Mouse (Mus musculus): ENCODE measurements around the gene Batf. TPM values are rescaled to one million over a fixed set of nuclear protein-coding genes. Genes with fewer than 3 reads are reported as not detected.

Gene Batf
- polyA plus RNA-seq (2012; rRNA removed) = 3.6 and 3.9 TPM in 2 replicates

DNA sequence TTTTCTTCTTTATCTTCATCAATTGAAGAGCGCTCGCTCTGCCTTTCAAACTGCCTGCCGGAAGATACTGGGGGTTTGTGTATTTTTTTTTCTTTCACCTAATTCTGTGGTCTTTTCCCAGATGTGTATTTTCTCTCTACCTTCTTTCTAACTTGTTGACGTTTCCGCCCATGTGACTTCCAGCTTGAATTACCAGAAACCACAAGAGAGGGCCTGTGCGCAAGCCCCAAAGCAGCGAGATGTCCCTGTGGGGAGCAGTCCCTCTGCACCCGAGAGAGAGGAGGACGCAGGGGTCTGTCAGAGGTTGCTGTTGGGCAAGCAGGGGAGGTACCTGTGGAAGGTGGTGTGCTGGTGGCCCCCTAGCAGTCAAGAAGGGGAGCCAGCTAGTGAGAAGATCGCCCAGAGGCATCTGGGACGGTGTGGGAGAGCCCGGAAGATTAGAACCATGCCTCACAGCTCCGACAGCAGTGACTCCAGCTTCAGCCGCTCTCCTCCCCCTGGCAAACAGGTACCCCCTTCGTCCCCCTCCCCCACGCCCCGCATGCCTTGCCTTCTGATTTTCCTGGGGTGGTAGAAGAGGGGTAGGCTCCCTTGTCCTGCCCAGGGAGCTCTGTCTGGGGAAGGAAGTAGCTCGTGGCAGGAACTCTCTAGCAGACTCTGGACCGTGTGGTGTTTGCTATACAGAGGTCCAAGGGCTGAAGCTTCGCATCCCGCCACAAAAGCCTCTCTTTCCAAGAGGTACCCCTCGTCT, at the start of gene Batf:
Batf (plus strand) TSS at position 204 of the 751 bp plus-strand sequence.

DNA sequence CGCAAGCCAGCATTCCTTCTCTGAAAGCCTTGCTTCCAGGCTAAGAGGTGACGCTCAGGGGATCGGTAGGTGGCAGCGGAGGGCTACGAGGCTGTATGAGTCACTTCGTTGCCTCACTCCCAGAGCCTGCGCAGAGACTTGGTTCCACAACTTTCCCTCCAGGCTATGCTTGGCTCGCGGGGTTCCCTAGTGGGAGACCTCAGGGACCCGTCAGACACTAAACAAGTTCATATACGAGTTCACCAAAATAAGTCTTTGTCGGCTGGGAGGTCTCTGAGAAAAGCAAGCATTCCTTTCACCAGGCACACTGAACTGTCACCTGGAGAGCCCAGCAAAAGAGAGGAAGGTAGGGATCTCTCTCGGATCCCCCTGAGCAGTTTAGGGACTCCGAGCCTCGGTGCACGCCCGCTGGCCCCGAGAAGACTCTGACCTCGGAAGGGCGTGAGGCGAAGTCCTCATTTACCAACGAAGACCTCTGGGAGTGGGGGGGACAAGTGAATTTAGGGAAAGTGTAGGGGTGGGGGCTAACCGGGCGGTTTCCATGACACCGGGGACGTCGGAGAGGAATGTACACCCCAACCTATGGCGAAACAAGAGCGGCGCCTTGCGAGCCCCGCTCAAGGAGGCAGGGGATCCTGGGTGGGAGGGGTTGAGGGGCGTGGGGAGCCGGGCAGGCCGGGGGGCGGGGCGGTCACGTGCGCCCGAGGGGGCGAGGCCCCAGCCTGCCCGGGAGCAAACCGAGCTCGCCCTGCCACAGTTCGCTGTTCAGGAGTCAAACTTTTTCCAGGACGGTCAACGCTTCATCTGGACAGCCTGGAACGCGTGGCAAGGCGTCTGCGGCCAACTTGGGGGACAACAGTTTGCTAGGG, 59.6 kb downstream of the Batf start, which contains the start of gene Flvcr2:
Flvcr2 (plus strand) TSS at position 713 of the 869 bp plus-strand sequence.

Other genes with a start within 250 kb of the Batf start
- 1.1 and 1.8 TPM in 2 replicates for gene Fos, start 212.8 kb upstream of the Batf start, polyA plus RNA-seq (2012; rRNA removed)
- 4.8 and 6.3 TPM in 2 replicates for gene Jdp2, start 87.6 kb upstream of the Batf start, polyA plus RNA-seq (2012; rRNA removed)
- gene Flvcr2, start 59.9 kb downstream of the Batf start, polyA plus RNA-seq (2012; rRNA removed) = 5.2 and 6.8 TPM in 2 replicates
- gene Erg28, start 137.9 kb downstream of the Batf start, polyA plus RNA-seq (2012; rRNA removed) = 66.0 and 79.0 TPM in 2 replicates
- 5.0 and 5.1 TPM in 2 replicates for gene Ttll5, start 138.0 kb downstream of the Batf start, polyA plus RNA-seq (2012; rRNA removed)

Measured in liver, embryonic 18 days (tissue).